Mouse (Mus musculus): ENCODE data around the gene Vstm4.

Vstm4 gene

DNA sequence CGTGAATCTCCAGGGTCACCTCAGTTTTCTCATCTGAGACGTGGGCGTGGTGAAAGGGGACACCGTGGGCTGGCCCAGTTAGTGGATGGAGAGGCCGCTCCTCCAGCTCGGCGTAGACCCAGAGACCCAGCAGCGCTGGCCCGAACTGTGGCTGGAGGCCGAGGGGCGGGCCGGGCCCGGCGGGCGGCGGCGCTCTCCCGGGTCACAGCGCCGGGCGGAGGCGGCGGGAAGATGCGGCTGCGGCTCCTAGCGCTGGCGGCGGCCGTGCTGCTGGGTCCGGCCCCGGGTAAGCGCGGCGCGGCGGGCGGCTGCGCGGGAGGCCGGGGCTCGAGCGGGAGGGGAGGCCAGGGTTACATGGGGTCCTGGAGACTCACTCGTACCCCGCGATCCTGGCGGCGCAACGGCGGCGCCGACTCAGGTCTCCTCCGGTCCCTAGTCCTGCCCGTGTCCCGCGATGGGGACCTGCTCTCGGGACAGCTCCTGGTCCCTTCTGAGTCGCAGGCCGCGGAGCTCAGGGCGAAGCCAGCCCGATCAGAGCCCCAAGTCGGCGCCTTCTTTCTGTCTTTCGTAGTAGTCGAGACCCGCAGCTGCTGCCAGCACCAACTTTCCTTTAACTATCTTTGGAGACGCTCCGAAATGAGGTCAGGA is at the start of gene Vstm4:
TSS of gene Vstm4 (plus strand) at position 76 of the 648 bp plus-strand sequence.
- DNase-seq (ENCODE audit: low read depth, low spot score): peak; percentile 19

- no peak for DNase-seq (ENCODE audit: low read depth, low spot score)
Measured at GRCm38 (mm10) chr14:32810111-32810510, 46.4 kb upstream of the Vstm4 start.

DNA sequence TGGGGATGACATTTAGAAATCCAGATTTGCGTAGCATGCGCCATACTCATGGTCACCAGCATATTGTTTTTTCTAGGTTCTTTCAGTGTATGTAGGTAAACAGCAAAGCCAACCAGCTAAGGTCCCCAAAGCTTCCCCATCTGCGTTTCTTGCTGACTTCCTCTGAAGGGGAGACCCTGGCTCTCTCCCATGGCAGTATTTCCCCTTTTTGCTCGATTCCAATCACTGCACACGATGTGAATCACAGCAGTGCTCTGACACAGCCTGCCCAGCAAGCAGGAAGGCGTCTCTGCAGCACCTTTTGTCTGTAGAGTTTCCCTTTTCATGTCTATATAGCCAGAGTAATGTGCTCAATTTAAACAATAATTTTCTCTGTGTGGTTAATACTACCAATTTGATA is 44.1 kb upstream of the Vstm4 start:
- no peak for DNase-seq (ENCODE audit: low read depth, low spot score)

- no peak for DNase-seq (ENCODE audit: low read depth, low spot score)
Measured at GRCm38 (mm10) chr14:32814961-32815360, 41.6 kb upstream of the Vstm4 start.

GRCm38 (mm10) chr14:32816533-32816932 is 40.0 kb upstream of the Vstm4 start:
- DNase-seq (ENCODE audit: low read depth, low spot score): no peak

- no peak for DNase-seq (ENCODE audit: low read depth, low spot score)
Measured at GRCm38 (mm10) chr14:32817258-32817657, 39.3 kb upstream of the Vstm4 start.

GRCm38 (mm10) chr14:32819297-32819696 is 37.3 kb upstream of the Vstm4 start:
- no peak for DNase-seq (ENCODE audit: low read depth, low spot score)

GRCm38 (mm10) chr14:32822812-32823211 is 33.7 kb upstream of the Vstm4 start:
- no peak for DNase-seq (ENCODE audit: low read depth, low spot score)

- DNase-seq (ENCODE audit: low read depth, low spot score): no peak
Measured at GRCm38 (mm10) chr14:32823861-32824260, 32.7 kb upstream of the Vstm4 start.

- DNase-seq (ENCODE audit: low read depth, low spot score): no peak
Measured at GRCm38 (mm10) chr14:32824267-32825150, 32.0 kb upstream of the Vstm4 start.

DNA sequence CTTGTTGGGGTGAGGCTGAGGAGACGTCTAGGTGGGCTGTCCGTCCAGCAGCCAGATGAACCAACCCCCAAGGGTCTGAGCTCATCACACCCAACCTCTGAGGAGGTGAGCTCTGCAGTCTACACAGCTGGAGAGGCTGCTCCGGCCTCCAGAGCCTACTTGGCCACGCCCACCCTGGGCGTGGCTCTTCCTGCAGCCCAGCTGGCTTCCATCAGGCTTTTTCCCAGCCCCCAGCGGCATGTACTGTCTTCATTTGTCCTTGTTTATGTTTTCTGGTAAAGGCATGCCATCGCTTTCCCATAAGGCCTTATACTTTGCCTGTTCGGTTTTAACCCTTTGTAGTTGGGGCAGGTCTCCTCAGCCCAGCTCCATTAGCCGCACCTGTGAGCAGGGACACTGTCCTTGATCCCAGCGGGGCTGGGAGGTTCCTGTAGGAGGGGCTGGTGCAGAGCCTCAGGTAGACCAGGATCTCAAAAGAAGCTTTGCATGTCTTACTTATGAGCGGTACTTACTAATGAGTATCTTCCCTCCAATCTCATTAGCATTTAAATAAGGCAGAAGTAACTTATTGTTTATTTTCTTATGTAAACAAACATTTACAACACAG is 31.0 kb upstream of the Vstm4 start:
- peak; percentile 82 for DNase-seq (ENCODE audit: low read depth, low spot score)

GRCm38 (mm10) chr14:32827165-32827564 is 29.4 kb upstream of the Vstm4 start:
- DNase-seq (ENCODE audit: low read depth, low spot score): no peak

DNA sequence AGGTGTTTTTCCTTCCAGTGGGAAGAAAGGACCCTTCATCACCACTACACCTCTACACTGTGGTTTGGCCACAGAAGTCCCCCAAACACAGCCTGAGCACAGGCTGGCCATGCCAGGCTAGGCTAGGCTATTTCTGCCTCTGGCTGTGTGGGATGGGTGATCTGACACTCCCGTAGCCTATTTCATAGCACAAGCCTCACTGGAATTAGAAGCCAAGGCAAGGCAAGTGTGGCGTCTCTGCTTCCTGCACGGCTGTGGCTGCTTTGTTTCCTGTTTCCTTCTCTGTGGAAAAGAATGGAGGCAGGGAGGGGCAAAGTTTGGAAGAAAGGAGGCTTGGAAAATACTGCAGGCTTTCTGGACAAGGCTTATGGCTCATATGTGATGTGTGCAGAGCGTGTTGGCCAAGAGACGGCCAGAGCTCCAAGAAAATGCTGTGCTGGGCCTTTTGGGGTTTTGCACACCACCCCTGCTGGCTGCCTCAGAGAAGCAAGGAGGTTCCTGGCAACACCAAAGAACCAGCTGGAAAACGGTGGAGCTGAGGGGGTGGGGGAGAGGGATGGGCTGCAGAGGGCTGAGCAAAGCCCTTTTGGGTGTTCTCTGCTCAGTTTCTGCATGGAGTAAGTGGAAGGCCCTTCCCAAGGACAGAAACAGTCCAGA is 28.4 kb upstream of the Vstm4 start:
- no peak for DNase-seq (ENCODE audit: low read depth, low spot score)

GRCm38 (mm10) chr14:32833847-32834246 is 22.7 kb upstream of the Vstm4 start, which contains the start of gene Fam170b:
Gene Fam170b (plus strand): TSS chr14:32833962.
- no peak for DNase-seq (ENCODE audit: low read depth, low spot score)

DNA sequence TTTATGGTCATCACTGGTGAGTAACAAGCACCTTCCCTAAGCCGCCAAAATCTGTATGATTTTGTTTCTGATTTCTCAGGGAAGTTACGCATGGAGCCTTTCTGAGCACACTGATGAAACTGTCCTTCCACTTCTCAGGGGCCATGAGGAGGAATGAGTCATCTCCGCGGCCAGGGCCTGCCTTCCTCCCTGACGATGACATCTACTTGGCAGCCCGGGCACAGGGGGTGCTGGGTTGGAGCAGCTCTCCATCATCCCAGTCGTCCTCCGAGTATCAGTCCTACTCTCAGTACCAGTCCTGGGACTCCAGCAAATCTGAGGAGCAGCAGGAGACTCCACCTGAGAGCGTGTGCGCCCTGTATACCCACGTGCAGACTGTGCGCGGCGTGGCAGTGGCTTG is 21.4 kb upstream of the Vstm4 start:
- DNase-seq (ENCODE audit: low read depth, low spot score): no peak

DNA sequence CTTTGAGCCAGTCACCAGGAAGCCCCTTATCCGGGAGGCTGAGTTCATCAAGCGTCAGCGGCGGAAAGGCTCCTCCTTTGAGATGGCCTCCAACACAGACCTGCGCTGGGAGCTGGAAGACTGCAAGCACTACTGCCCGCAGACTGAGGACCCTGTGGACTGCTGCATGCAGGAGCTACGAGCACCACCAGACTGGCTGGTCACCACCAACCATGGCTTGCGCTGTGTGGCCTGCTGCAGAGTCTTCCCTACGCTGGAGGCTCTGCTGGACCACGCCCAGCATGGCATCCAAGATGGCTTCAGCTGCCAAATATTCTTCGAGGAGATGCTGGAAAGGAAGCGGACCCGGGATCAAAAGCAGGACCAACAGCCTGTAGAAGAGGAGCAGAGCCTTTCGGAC is 21.0 kb upstream of the Vstm4 start:
- no peak for DNase-seq (ENCODE audit: low read depth, low spot score)

DNA sequence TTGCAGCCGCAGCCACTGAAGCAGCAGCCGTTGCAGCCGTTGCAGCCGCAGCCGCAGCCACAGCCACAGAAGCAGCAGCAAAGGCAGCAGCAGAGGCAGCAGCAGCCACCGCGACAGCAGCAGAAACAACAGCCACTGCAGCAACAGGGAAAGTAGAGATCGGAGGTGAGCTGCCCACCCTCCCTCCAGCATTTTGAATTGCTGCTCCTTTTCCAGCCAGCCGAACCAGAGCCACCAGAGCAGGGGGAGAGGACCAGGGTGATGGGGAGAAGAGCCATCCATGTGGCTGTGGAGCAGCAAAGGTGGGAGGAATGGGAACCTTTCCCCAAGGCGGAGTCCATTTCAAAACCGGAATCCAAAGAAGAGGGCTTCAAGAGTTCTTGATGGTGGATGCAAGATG is 20.4 kb upstream of the Vstm4 start:
- no peak for DNase-seq (ENCODE audit: low read depth, low spot score)

DNA sequence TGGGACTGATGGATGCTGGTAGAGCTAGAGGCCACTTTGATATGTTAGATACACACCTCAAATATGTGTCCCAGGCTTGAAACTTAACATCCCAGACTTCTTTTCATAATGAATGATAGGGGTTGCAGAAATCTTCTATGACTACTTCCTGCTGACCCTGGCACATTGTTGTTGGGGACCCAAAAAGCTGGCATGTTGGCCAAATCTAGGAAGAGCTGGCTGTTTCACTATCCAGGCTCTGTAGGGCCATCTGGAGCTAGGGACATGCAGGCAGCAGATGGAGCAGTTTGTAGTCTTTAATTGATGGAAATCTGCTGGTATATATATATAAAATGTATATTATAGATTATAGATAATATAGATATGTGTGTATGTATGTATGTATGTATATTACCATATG is 14.5 kb upstream of the Vstm4 start:
- DNase-seq (ENCODE audit: low read depth, low spot score): no peak

GRCm38 (mm10) chr14:32854059-32854458 is 2.5 kb upstream of the Vstm4 start:
- DNase-seq (ENCODE audit: low read depth, low spot score): no peak

- no peak for DNase-seq (ENCODE audit: low read depth, low spot score)
Measured at GRCm38 (mm10) chr14:32856246-32856645, 310 bp upstream of the Vstm4 start.

DNA sequence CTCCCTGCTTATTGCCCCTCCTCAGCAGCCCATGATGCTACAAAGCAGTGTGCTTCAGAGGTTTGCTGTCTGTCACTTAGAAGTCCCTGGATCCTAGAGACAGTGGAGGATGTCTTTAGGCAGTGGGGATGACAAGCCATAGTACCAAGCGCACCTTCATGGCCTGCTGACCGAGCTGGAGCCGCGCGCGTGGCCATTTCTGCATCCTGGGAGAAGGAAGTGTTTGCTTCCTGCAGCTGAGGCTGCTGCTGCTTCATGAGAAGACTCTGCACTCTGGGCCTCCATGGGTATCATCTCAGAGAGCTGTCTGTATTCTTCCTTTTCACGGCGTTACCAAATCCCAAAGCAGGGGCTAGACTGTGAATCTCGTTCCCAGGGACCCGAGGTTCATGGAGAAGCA is 1.8 kb downstream of the Vstm4 start:
- DNase-seq (ENCODE audit: low read depth, low spot score): no peak

- DNase-seq (ENCODE audit: low read depth, low spot score): no peak
Measured at GRCm38 (mm10) chr14:32858941-32859510, 2.5 kb downstream of the Vstm4 start.
